Mouse (Mus musculus) lung, postnatal 0 days (tissue): ENCODE results near the gene Mkrn1.

ENCODE experiments used
- CTCF ChIP-seq: IDR thresholded peaks from 2 replicates; pipeline ENCODE4 v1.5.1; 2016; ENCODE audit warnings: antibody characterized with exemption, mild to moderate bottlenecking
- EP300 ChIP-seq: IDR thresholded peaks from 2 replicates; pipeline ENCODE4 v1.6.1; 2016; ENCODE audit warnings: antibody characterized with exemption, mild to moderate bottlenecking, control low read depth

- TF ChIP-seq CTCF = no peak
- no peak for TF ChIP-seq EP300
Measured at GRCm38 (mm10) chr6:39423130-39423551, 2.9 kb upstream of the Mkrn1 start.
